Mouse (Mus musculus): ENCODE data around the gene Prl3d2. TPM values are rescaled to one million over a fixed set of nuclear protein-coding genes. Genes with fewer than 3 reads are reported as not detected.
"Not testable (repeated sequence)": the region's sequence is repeated elsewhere in the genome, so short reads cannot be mapped to it uniquely, and the experiment has no call there.

Gene Prl3d2
- polyA plus RNA-seq (2012; rRNA removed), result not detected in 2 replicates

DNA sequence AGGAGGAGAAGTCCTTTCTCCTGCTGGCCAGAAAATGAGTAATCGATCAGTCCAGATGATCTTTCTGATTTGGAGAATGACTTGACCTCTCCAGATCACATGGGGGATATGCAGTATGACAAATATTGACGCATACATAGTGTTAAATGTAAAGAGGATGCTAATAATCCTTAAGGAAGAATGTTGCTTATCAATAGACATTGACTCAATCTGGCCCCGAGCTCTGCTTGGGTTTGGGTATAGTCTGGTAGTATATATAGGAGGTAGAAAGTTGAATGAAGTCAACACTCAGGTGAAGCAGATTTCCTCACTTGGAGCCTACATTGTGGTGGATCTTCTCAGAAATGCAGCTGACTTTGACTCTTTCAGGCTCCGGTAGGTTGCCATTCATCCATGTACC is at the start of gene Prl3d2:
Gene Prl3d2 (plus strand): TSS at position 301 of the 400 bp plus-strand sequence.
- H3K27ac ChIP-seq (ENCODE audit: insufficient read depth, low read length); DNase-seq; H3K4me1 ChIP-seq (ENCODE audit: control insufficient read depth, insufficient read depth, low read length); H3K4me3 ChIP-seq (replicated peaks; ENCODE audit: insufficient read depth, low read depth, low read length); H3K27me3 ChIP-seq (ENCODE audit: control insufficient read depth, insufficient read depth, low read length): not testable (repeated sequence)
- 95% methylated on average over 4 of the region's 4 CpGs for WGBS

DNA sequence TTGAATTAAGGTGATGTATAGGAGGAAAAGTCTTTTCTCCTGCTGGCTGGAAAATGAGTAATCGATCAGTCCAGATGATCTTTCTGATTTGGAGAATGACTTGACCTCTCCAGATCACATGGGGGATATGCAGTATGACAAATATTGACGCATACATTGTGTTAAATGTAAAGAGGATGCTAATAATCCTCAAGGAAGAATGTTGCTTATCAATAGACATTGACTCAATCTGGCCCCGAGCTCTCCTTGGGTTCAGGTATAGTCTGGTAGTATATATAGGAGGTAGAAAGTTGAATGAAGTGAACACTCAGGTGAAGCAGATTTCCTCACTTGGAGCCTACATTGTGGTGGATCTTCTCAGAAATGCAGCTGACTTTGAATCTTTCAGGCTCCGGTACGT is 27.6 kb upstream of the Prl3d2 start, which contains the start of gene Prl3d1:
Gene Prl3d1 (plus strand): TSS at position 301 of the 400 bp plus-strand sequence.
- not testable (repeated sequence) for H3K27me3 ChIP-seq (ENCODE audit: control insufficient read depth, insufficient read depth, low read length); DNase-seq; H3K27ac ChIP-seq (ENCODE audit: insufficient read depth, low read length); H3K4me1 ChIP-seq (ENCODE audit: control insufficient read depth, insufficient read depth, low read length); H3K4me3 ChIP-seq (replicated peaks; ENCODE audit: insufficient read depth, low read depth, low read length)
- WGBS, result 97% methylated on average over 5 of the region's 5 CpGs

DNA sequence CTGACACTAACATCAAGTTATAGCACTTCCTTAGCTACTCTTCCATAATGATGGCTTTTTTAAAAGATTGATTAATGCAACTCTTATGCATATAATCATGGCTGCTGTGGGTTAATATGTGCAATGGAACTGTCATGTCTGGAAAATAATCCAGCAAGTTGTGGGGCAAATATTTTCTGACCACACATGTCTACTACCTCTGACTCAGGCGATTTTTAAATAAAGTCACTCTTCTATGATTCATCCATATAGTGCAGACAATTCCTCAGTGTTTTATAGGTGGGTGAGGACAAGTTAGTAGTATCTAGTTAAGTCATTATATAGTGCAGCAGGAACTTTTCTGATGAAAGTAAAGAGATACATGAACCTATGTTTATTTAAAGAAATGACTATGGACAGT is 26.8 kb downstream of the Prl3d2 start:
- no peaks in the 10 kb centered on the region for H3K4me1 ChIP-seq (ENCODE audit: control insufficient read depth, insufficient read depth, low read length)
- TF ChIP-seq CTCF (IDR thresholded peaks at IDR 0.05; ENCODE audit: borderline replicate concordance, insufficient read depth, low read depth, low read length), result no peak
- TF ChIP-seq POLR2A (IDR thresholded peaks at IDR 0.05; ENCODE audit: borderline replicate concordance, insufficient read depth, low read length), result no peak
- no peak for DNase-seq
- no peaks in the 10 kb centered on the region for H3K27me3 ChIP-seq (ENCODE audit: control insufficient read depth, insufficient read depth, low read length)
- WGBS, result 77% methylated on average over 1 of the region's 1 CpGs
- H3K27ac ChIP-seq (ENCODE audit: insufficient read depth, low read length), result no peak overlapping the region
- no peak overlapping the region for H3K4me3 ChIP-seq (replicated peaks; ENCODE audit: insufficient read depth, low read depth, low read length)

DNA sequence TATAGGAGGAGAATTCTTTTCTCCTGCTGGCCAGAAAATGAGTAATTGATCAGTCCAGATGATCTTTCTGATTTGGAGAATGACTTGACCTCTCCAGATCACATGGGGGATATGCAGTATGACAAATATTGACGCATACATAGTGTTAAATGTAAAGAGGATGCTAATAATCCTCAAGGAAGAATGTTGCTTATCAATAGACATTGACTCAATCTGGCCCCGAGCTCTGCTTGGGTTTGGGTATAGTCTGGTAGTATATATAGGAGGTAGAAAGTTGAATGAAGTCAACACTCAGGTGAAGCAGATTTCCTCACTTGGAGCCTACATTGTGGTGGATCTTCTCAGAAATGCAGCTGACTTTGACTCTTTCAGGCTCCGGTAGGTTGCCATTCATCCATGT is 35.0 kb downstream of the Prl3d2 start, which contains the start of gene Prl3d3:
Gene Prl3d3 (plus strand): TSS at position 301 of the 400 bp plus-strand sequence.
- H3K27ac ChIP-seq (ENCODE audit: insufficient read depth, low read length); H3K4me1 ChIP-seq (ENCODE audit: control insufficient read depth, insufficient read depth, low read length); DNase-seq; H3K27me3 ChIP-seq (ENCODE audit: control insufficient read depth, insufficient read depth, low read length); H3K4me3 ChIP-seq (replicated peaks; ENCODE audit: insufficient read depth, low read depth, low read length): not testable (repeated sequence)
- WGBS, result 91% methylated on average over 3 of the region's 3 CpGs

Other genes with a start within 250 kb of the Prl3d2 start
- 0.13 TPM in 1 of 2 replicates, not detected in the other for gene Prl, start 64.1 kb upstream of the Prl3d2 start, polyA plus RNA-seq (2012; rRNA removed)
- not detected in 2 replicates for gene Prl3d1, start 27.5 kb upstream of the Prl3d2 start, polyA plus RNA-seq (2012; rRNA removed)
- not detected in 2 replicates for gene Prl3d3, start 35.1 kb downstream of the Prl3d2 start, polyA plus RNA-seq (2012; rRNA removed)
- not detected in 2 replicates for gene Prl3c1, start 75.0 kb downstream of the Prl3d2 start, polyA plus RNA-seq (2012; rRNA removed)
- 0.54 and 1.3 TPM in 2 replicates for gene Prl3b1, start 120.1 kb downstream of the Prl3d2 start, polyA plus RNA-seq (2012; rRNA removed)
- not detected in 2 replicates for gene Prl3a1, start 137.7 kb downstream of the Prl3d2 start, polyA plus RNA-seq (2012; rRNA removed)
- not detected in 2 replicates for gene Prl6a1, start 190.9 kb downstream of the Prl3d2 start, polyA plus RNA-seq (2012; rRNA removed)
- gene Prl8a2, start 224.0 kb downstream of the Prl3d2 start, polyA plus RNA-seq (2012; rRNA removed), result not detected in 2 replicates

Data from cerebellum, adult 2 months (tissue).